8 mouse cellular contexts compared by ENCODE assay signal in the genomic region with DNA sequence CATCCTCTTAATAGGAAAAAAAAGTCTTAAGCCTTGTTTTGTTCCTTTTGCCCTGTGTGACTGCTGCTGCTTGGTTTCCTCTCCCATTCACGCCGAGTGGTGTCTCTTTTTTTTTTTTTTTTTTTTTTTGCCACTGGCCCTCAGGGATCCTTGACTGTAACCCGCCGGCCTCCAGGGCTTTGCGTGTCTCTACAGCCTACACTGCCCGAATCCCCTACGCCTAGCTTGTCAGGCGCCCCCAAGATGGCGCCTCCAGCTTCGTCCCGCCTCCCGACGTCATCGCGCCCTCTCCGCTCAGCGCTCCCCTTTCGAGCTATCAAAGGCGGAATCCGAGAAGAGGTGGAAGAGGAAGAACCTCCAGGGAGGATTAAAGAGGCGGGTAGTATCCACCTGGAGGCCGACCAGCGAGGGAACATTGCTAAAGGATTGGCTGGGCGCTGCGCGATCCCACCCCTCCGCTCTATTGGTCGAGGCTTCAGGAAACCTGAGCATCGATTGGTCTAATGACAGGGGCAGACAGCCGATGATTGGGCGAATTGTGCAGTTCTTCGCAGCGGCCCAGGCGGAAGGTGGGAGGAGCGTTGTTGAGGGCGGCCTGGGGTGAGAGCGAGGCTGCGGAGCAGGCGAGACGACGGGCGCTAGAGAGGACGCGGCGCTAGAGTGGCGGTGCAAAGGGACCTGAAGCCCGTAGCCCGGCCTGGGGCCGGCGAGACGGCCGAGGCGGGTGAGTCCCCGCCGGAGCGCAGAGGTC. TPM values are rescaled to one million over a fixed set of nuclear protein-coding genes. Genes with fewer than 3 reads are reported as not detected.
DNase-seq lines count a peak whose midpoint lies in the region; ATAC-seq and TF ChIP-seq lines count a peak whose summit lies in the region.

No protein-coding gene starts in this region.

- H3K4me3 ChIP-seq in E14TG2a.4 (replicated peaks; ENCODE audit: low read length): peak overlapping the region; percentile 93
- H3K4me3 ChIP-seq in forebrain, embryonic 12.5 days (replicated peaks): peak overlapping the region; percentile 88
- H3K4me3 ChIP-seq in heart, postnatal 0 days (ENCODE audit: low read depth, low read length): peak overlapping the region; percentile 76
- H3K4me3 ChIP-seq in liver, embryonic 16.5 days (ENCODE audit: low read depth, low read length): peak overlapping the region; percentile 95
- H3K4me3 ChIP-seq in neural tube, embryonic 13.5 days: peak overlapping the region; percentile 87
- peak overlapping the region; percentile 94 for H3K4me3 ChIP-seq in testis, adult 2 months (ENCODE audit: control insufficient read depth, low read depth, low read length)

- peak overlapping the region; percentile 76 for H3K4me2 ChIP-seq in forebrain, embryonic 12.5 days
- peak overlapping the region; percentile 73 for H3K4me2 ChIP-seq in heart, postnatal 0 days (ENCODE audit: low read depth, low read length)
- peak overlapping the region; percentile 81 for H3K4me2 ChIP-seq in liver, embryonic 16.5 days (ENCODE audit: low read depth, low read length)
- H3K4me2 ChIP-seq in neural tube, embryonic 13.5 days: peak overlapping the region; percentile 86

- no peaks in the 10 kb centered on the region for H3K9me3 ChIP-seq in E14TG2a.4 (ENCODE audit: low read length)
- no peaks in the 10 kb centered on the region for H3K9me3 ChIP-seq in forebrain, embryonic 12.5 days
- no peaks in the 10 kb centered on the region for H3K9me3 ChIP-seq in heart, postnatal 0 days (replicated peaks; ENCODE audit: control insufficient read depth, low read length)
- H3K9me3 ChIP-seq in liver, embryonic 16.5 days (replicated peaks; ENCODE audit: control insufficient read depth, low read length): no peaks in the 10 kb centered on the region
- no peaks in the 10 kb centered on the region for H3K9me3 ChIP-seq in neural tube, embryonic 13.5 days

- ATAC-seq in forebrain, embryonic 12.5 days (ENCODE audit: low FRiP score): peak; percentile 95
- ATAC-seq in heart, postnatal 0 days (ENCODE audit: insufficient read depth, low read depth): peak; percentile 97
- ATAC-seq in liver, embryonic 16.5 days (ENCODE audit: low read depth): peak; percentile 97
- ATAC-seq in neural tube, embryonic 13.5 days (ENCODE audit: low read depth): peak; percentile 95

- peak; percentile 97 for DNase-seq in c-Kit-positive CD71-positive TER-119-positive erythroid progenitor cells, embryonic 14.5 days (ENCODE audit: low spot score)
- DNase-seq in heart, postnatal 0 days (ENCODE audit: low spot score): peak; percentile 100
- peak; percentile 96 to 98 for DNase-seq in kidney, postnatal 4 days

- peaks cover 6% of the 10 kb centered on the region for H3K27me3 ChIP-seq in E14TG2a.4 (ENCODE audit: insufficient read depth, low read length)
- no peaks in the 10 kb centered on the region for H3K27me3 ChIP-seq in forebrain, embryonic 12.5 days
- no peaks in the 10 kb centered on the region for H3K27me3 ChIP-seq in heart, postnatal 0 days (ENCODE audit: control insufficient read depth, insufficient read depth, low read length)
- H3K27me3 ChIP-seq in liver, embryonic 16.5 days (ENCODE audit: control insufficient read depth, insufficient read depth, low read depth, low read length): no peaks in the 10 kb centered on the region; the same call in 1 of the 2 replicates
- no peaks in the 10 kb centered on the region for H3K27me3 ChIP-seq in neural tube, embryonic 13.5 days
- H3K27me3 ChIP-seq in testis, adult 2 months (ENCODE audit: control insufficient read depth, insufficient read depth, low read length): no peaks in the 10 kb centered on the region

- peaks cover 80% of the 10 kb centered on the region for H3K4me1 ChIP-seq in E14TG2a.4 (replicated peaks; ENCODE audit: low read depth, low read length)
- peaks cover 45% of the 10 kb centered on the region for H3K4me1 ChIP-seq in forebrain, embryonic 12.5 days
- H3K4me1 ChIP-seq in heart, postnatal 0 days (ENCODE audit: control insufficient read depth, insufficient read depth): peaks cover 20% of the 10 kb centered on the region
- H3K4me1 ChIP-seq in liver, embryonic 16.5 days (ENCODE audit: control insufficient read depth, low read depth, low read length): peaks cover 51% of the 10 kb centered on the region
- H3K4me1 ChIP-seq in neural tube, embryonic 13.5 days (replicated peaks): peaks cover 52% of the 10 kb centered on the region
- peaks cover 21% of the 10 kb centered on the region for H3K4me1 ChIP-seq in testis, adult 2 months (ENCODE audit: control insufficient read depth, insufficient read depth, low read length)

- peak overlapping the region; percentile 96 for H3K27ac ChIP-seq in forebrain, embryonic 12.5 days
- H3K27ac ChIP-seq in heart, postnatal 0 days (ENCODE audit: low read depth): peak overlapping the region; percentile 95
- H3K27ac ChIP-seq in liver, embryonic 16.5 days (ENCODE audit: low read length): peak overlapping the region; percentile 96
- peak overlapping the region; percentile 97 for H3K27ac ChIP-seq in neural tube, embryonic 13.5 days (replicated peaks)
- peak overlapping the region; percentile 92 for H3K27ac ChIP-seq in testis, adult 2 months (ENCODE audit: control insufficient read depth, insufficient read depth, low read depth, low read length)

- peak overlapping the region; percentile 94 for H3K9ac ChIP-seq in forebrain, embryonic 12.5 days
- peak overlapping the region; percentile 81 for H3K9ac ChIP-seq in heart, postnatal 0 days (replicated peaks; ENCODE audit: low read depth, low read length)
- peak overlapping the region; percentile 98 for H3K9ac ChIP-seq in liver, embryonic 16.5 days (ENCODE audit: low read depth, low read length)
- peak overlapping the region; percentile 97 for H3K9ac ChIP-seq in neural tube, embryonic 13.5 days

- H3K36me3 ChIP-seq in E14TG2a.4 (ENCODE audit: insufficient read depth, low read length): peaks cover 33% of the 10 kb centered on the region
- H3K36me3 ChIP-seq in forebrain, embryonic 12.5 days (replicated peaks): peaks cover 28% of the 10 kb centered on the region
- peaks cover 25% of the 10 kb centered on the region for H3K36me3 ChIP-seq in heart, postnatal 0 days (replicated peaks; ENCODE audit: control insufficient read depth, insufficient read depth, low read length)
- H3K36me3 ChIP-seq in liver, embryonic 16.5 days (ENCODE audit: control insufficient read depth, insufficient read depth): peaks cover 24% of the 10 kb centered on the region
- H3K36me3 ChIP-seq in neural tube, embryonic 13.5 days: peaks cover 28% of the 10 kb centered on the region
- H3K36me3 ChIP-seq in testis, adult 2 months (ENCODE audit: control insufficient read depth, insufficient read depth, low read length): no peaks in the 10 kb centered on the region; the same call in none of the 2 replicates

- 0 out of 2 replicates have a peak, but pooled peaks have one; percentile 66 for TF ChIP-seq EP300 in heart, postnatal 0 days (IDR thresholded peaks at IDR 0.05; ENCODE audit: low read depth)

- no peak for TF ChIP-seq CTCF in E14TG2a.4 (conservative IDR thresholded peaks at IDR 0.05; ENCODE audit: low read length)
- TF ChIP-seq CTCF in heart, postnatal 0 days (IDR thresholded peaks at IDR 0.05; ENCODE audit: low read depth): peak; percentile 19; the same call in 1 of the 2 replicates
- no peak for TF ChIP-seq CTCF in testis, adult 2 months (IDR thresholded peaks at IDR 0.05; ENCODE audit: control insufficient read depth, insufficient read depth, insufficient replicate concordance, low read depth, low read length)

- under 1% methylated on average over 55 of the region's 56 CpGs for WGBS in forebrain, embryonic 12.5 days
- under 1% methylated on average over 56 of the region's 56 CpGs for WGBS in heart, postnatal 0 days
- WGBS in liver, embryonic 16.5 days (ENCODE audit: insufficient replicate concordance): under 1% methylated on average over 53 of the region's 56 CpGs
- under 1% methylated on average over 56 of the region's 56 CpGs for WGBS in neural tube, embryonic 13.5 days

- peak; percentile 76 for TF ChIP-seq POLR2A in testis, adult 2 months (IDR thresholded peaks at IDR 0.05; ENCODE audit: control insufficient read depth, low read depth, low read length)

RNA-seq across cellular contexts. Expression of gene Zfp574, which starts 4.5 kb away (rescaled TPM):
- polyA plus RNA-seq in forebrain, embryonic 12.5 days (2016; fragmentation: Nextera tagmentation; extraction: Ambion mirVana): 39.7 and 41.2 TPM in 2 replicates
- 9.8 and 12.0 TPM in 2 replicates for total RNA-seq in heart, postnatal 0 days (2014; rRNA removed; ENCODE audit: low replicate concordance)
- polyA plus RNA-seq in heart, postnatal 0 days (2015; fragmentation: Nextera tagmentation; extraction: Ambion mirVana): 11.2 and 11.6 TPM in 2 replicates
- polyA plus RNA-seq in liver, embryonic 16.5 days (2015; fragmentation: Nextera tagmentation; extraction: Ambion mirVana): 8.1 and 10.4 TPM in 2 replicates
- polyA plus RNA-seq in neural tube, embryonic 13.5 days (2015; fragmentation: Nextera tagmentation; extraction: Ambion mirVana): 32.8 and 35.4 TPM in 2 replicates
- 267 and 276 TPM in 2 replicates for polyA plus RNA-seq in testis, adult 2 months (2012; rRNA removed)

RNA-seq across cellular contexts. Expression of gene Grik5, which starts 4.7 kb away (rescaled TPM):
- 14.3 and 18.1 TPM in 2 replicates for polyA plus RNA-seq in forebrain, embryonic 12.5 days (2016; fragmentation: Nextera tagmentation; extraction: Ambion mirVana)
- 16.2 and 21.5 TPM in 2 replicates for total RNA-seq in heart, postnatal 0 days (2014; rRNA removed; ENCODE audit: low replicate concordance)
- polyA plus RNA-seq in heart, postnatal 0 days (2015; fragmentation: Nextera tagmentation; extraction: Ambion mirVana): 1.5 and 1.6 TPM in 2 replicates
- polyA plus RNA-seq in liver, embryonic 16.5 days (2015; fragmentation: Nextera tagmentation; extraction: Ambion mirVana): 0.76 and 0.92 TPM in 2 replicates
- polyA plus RNA-seq in neural tube, embryonic 13.5 days (2015; fragmentation: Nextera tagmentation; extraction: Ambion mirVana): 15.2 and 15.3 TPM in 2 replicates
- 83.7 and 86.7 TPM in 2 replicates for polyA plus RNA-seq in testis, adult 2 months (2012; rRNA removed)

Comparison
In these comparisons a context has a peak if more than half of its experiments do, and no peak if none do; other contexts are left out.
1. Peak in every context shown above with its lines: DNase-seq, ATAC-seq, H3K4me3 ChIP-seq and H3K27ac ChIP-seq.